Mouse (Mus musculus) heart, embryonic 15.5 days (tissue): ENCODE data around the gene Ppp1cb. TPM values are rescaled to one million over a fixed set of nuclear protein-coding genes. Genes with fewer than 3 reads are reported as not detected.

Source experiments
- ATAC-seq: fragments of 200-750 bp; cut with Nextera tagmentation; replicated peaks from 2 replicates; pipeline ENCODE4 v1.8.0; 2017; ENCODE audit warnings: low read depth, moderate TSS enrichment; ENCODE audit not compliant: insufficient number of reproducible peaks, insufficient read depth, low FRiP score
- H3K27ac ChIP-seq: fragments of 300-500 bp; sonication (generic); 2 replicates; pipeline ENCODE4 v1.5.1; 2015; ENCODE audit warnings: mild to moderate bottlenecking, inconsistent platforms
- H3K27me3 ChIP-seq: fragments of 300-500 bp; sonication (generic); 2 replicates; pipeline ENCODE4 v1.6.1; 2015; ENCODE audit warnings: inconsistent platforms
- H3K36me3 ChIP-seq: fragments of 300-500 bp; sonication (generic); 2 replicates; pipeline ENCODE4 v1.6.1; 2015; ENCODE audit warnings: mild to moderate bottlenecking, inconsistent platforms
- H3K4me1 ChIP-seq: fragments of 300-500 bp; sonication (generic); replicated peaks from 2 replicates; pipeline ENCODE4 v1.6.1; 2015; ENCODE audit warnings: inconsistent platforms
- H3K4me2 ChIP-seq: fragments of 300-500 bp; sonication (generic); 2 replicates; pipeline ENCODE4 v1.6.1; 2015; ENCODE audit warnings: inconsistent platforms, mild to moderate bottlenecking, moderate library complexity
- H3K4me3 ChIP-seq: fragments of 300-500 bp; sonication (generic); 2 replicates; pipeline ENCODE4 v1.5.1; 2015; ENCODE audit warnings: mild to moderate bottlenecking, inconsistent platforms
- H3K9ac ChIP-seq: fragments of 300-500 bp; sonication (generic); 2 replicates; pipeline ENCODE4 v1.6.1; 2015; ENCODE audit warnings: mild to moderate bottlenecking, inconsistent platforms
- H3K9me3 ChIP-seq: fragments of 300-500 bp; sonication (generic); replicated peaks from 2 replicates; pipeline ENCODE4 v1.6.1; 2016; ENCODE audit warnings: inconsistent platforms
- WGBS: fragments of 180-500 bp; shearing (Covaris S2); methylation state at CpG from one replicate; pipeline ENCODE4 v1.1.7; 2015; ENCODE audit warnings: mixed read lengths; 5-methylcytosine and 5-hydroxymethylcytosine counted together
- polyA plus RNA-seq: library from polyadenylated mRNA; unstranded; fragments of >200 nt; fragmentation: Nextera tagmentation; extraction: Ambion mirVana; gene quantifications from 2 replicates; pipeline ENCODE4 v1.2.1, GENCODE M21; 2015

Gene Ppp1cb
- polyA plus RNA-seq, 1 experiment from 2014 or later, result 253 TPM

DNA sequence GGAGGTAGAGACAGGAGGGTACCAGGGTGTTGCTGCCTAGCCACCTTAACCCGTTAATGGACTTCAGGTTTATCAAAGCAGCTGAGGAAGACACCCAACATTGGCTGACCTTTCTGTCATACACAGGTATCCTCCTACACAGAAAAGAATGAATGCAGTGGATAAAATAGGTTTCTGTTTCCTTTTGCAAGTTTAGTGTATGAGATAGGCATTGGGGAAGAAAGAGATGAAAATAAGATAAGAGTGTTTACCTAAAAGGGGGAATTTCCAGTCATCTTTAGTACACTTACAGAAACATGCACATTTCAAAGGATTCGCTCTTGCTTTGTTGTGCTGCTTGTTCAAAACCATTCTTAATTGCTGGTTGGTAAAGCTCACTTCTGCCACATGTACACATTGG lies 29.4 kb downstream of the Ppp1cb start:
- H3K4me2 ChIP-seq, result no peak overlapping the region
- H3K9ac ChIP-seq, result no peak overlapping the region
- H3K4me3 ChIP-seq, result no peak overlapping the region
- WGBS, result 84% methylated on average over 2 of the region's 2 CpGs
- no peak overlapping the region for H3K27ac ChIP-seq
- no peaks in the 10 kb centered on the region for H3K4me1 ChIP-seq
- H3K9me3 ChIP-seq, result no peaks in the 10 kb centered on the region
- no peak for ATAC-seq
- H3K36me3 ChIP-seq, result peaks cover 75% of the 10 kb centered on the region
- no peaks in the 10 kb centered on the region for H3K27me3 ChIP-seq

GRCm38 (mm10) chr5:32494084-32494700 lies 35.5 kb downstream of the Ppp1cb start:
- 71% methylated on average over 3 of the region's 3 CpGs for WGBS
- Histone ChIP-seq H3K4me1 (0 out of 2 replicates have a peak, but pooled peaks cover 3% of the 10 kb centered on the region), H3K27ac (no peak overlapping the region), H3K4me2 (no peak overlapping the region), H3K36me3 (peaks cover 53% of the 10 kb centered on the region), H3K4me3 (no peak overlapping the region), H3K27me3 (no peaks in the 10 kb centered on the region), H3K9me3 (no peaks in the 10 kb centered on the region), H3K9ac (no peak overlapping the region)
- ATAC-seq, result no peak

DNA sequence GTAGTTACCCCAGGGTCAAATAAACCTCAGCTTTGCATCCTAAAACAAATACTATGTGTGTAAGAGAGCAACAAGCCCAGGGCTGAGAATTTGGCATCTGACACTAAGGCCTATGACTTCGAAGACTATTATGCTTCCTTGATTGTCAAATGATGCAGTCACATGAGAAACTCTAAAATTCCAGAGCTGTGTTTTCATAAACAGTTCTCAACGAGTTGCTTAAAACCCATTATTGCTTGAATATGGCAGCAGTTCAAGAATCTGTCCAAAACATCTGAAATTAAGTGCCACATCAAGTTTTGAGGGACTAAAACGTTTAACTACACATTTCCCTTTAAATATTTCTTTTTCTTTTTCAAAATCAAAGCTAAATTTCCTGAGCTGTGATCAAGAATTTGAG lies 50.1 kb downstream of the Ppp1cb start:
- WGBS, result 51% methylated on average over 3 of the region's 3 CpGs
- H3K9ac ChIP-seq, result no peak overlapping the region
- no peak overlapping the region for H3K27ac ChIP-seq
- no peaks in the 10 kb centered on the region; the same call in 1 of the 2 replicates for H3K36me3 ChIP-seq
- no peak overlapping the region for H3K4me3 ChIP-seq
- no peaks in the 10 kb centered on the region for H3K9me3 ChIP-seq
- no peaks in the 10 kb centered on the region for H3K27me3 ChIP-seq
- ATAC-seq, result no peak
- no peaks in the 10 kb centered on the region for H3K4me1 ChIP-seq
- no peak overlapping the region for H3K4me2 ChIP-seq

GRCm38 (mm10) chr5:32520381-32520780 lies 61.7 kb downstream of the Ppp1cb start:
- H3K36me3 ChIP-seq, result no peaks in the 10 kb centered on the region
- 49% methylated on average over 1 of the region's 1 CpGs for WGBS
- H3K4me2 ChIP-seq, result no peak overlapping the region
- H3K27me3 ChIP-seq, result no peaks in the 10 kb centered on the region
- H3K27ac ChIP-seq, result no peak overlapping the region
- no peaks in the 10 kb centered on the region for H3K4me1 ChIP-seq
- H3K4me3 ChIP-seq, result no peak overlapping the region
- H3K9ac ChIP-seq, result no peak overlapping the region
- no peak for ATAC-seq
- no peaks in the 10 kb centered on the region for H3K9me3 ChIP-seq

GRCm38 (mm10) chr5:32549449-32549848 lies 90.8 kb downstream of the Ppp1cb start:
- no peak overlapping the region for H3K4me3 ChIP-seq
- no peak overlapping the region for H3K4me2 ChIP-seq
- H3K9me3 ChIP-seq, result no peaks in the 10 kb centered on the region
- H3K27ac ChIP-seq, result no peak overlapping the region
- no peaks in the 10 kb centered on the region for H3K36me3 ChIP-seq
- ATAC-seq, result no peak
- no peaks in the 10 kb centered on the region for H3K27me3 ChIP-seq
- H3K4me1 ChIP-seq, result no peaks in the 10 kb centered on the region
- WGBS, result 89% methylated on average over 2 of the region's 2 CpGs
- no peak overlapping the region for H3K9ac ChIP-seq

DNA sequence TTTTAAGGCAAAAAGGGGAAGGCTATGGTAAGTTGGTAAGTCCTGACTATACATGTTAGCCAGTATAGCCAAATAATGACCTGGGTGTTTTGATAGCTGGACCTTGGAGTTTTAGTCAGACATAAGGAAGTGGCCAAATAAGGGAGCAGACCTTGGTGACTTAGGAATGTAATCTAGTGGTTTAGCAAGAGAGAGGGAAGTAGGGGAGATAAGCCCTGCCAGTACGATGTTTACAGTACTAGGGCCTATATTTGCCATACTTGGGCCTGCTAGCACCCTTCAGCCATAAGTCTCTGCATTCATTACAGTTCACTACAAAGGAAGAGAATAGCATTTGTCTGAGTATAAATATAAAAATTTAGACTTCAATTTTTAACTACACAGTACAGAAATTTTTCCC lies 106.1 kb downstream of the Ppp1cb start:
- no peak overlapping the region for H3K9ac ChIP-seq

More for the DNA sequence above, 106.1 kb downstream of the Ppp1cb start:
- H3K36me3 ChIP-seq, result no peaks in the 10 kb centered on the region
- ATAC-seq, result no peak
- no peak overlapping the region for H3K27ac ChIP-seq
- no peak overlapping the region for H3K4me3 ChIP-seq
- 10% methylated on average over 1 of the region's 1 CpGs for WGBS
- no peaks in the 10 kb centered on the region for H3K9me3 ChIP-seq
- no peak overlapping the region for H3K4me2 ChIP-seq
- no peaks in the 10 kb centered on the region for H3K4me1 ChIP-seq
- H3K27me3 ChIP-seq, result no peaks in the 10 kb centered on the region

Other genes with a start within 250 kb of the Ppp1cb start
- gene Plb1, start 226.1 kb upstream of the Ppp1cb start, polyA plus RNA-seq, result 2.3 and 3.3 TPM in 2 replicates
- 22.5 and 23.7 TPM in 2 replicates for gene Yes1, start 152.3 kb downstream of the Ppp1cb start, polyA plus RNA-seq